Mouse (Mus musculus) testis, adult 2 months (tissue): ENCODE data around the gene Adcy9.

Experiments used
- CTCF ChIP-seq: fragments of 200-500 bp; IDR thresholded peaks from 2 replicates; pipeline ENCODE4 v1.5.1; 2012; ENCODE audit warnings: low read depth, mild to moderate bottlenecking, inconsistent platforms, low read length, moderate library complexity; ENCODE audit not compliant: control insufficient read depth, insufficient read depth, insufficient replicate concordance
- POLR2A ChIP-seq: fragments of 200-500 bp; IDR thresholded peaks from 2 replicates; pipeline ENCODE4 v1.6.1; 2012; ENCODE audit warnings: low read depth, mild to moderate bottlenecking, inconsistent platforms, low read length, moderate library complexity; ENCODE audit not compliant: control insufficient read depth

- TF ChIP-seq CTCF (no peak), POLR2A (no peak)
Measured at GRCm38 (mm10) chr16:4293259-4293658, 127.0 kb downstream of the Adcy9 start.
